Mouse (Mus musculus): Measurements from ENCODE around the gene Emilin2. TPM values are rescaled to one million over a fixed set of nuclear protein-coding genes. Genes with fewer than 3 reads are reported as not detected.

Emilin2 gene
- polyA plus RNA-seq (2012; rRNA removed; ENCODE audit: low replicate concordance): 35.6 and 43.5 TPM in 2 replicates

GRCm38 (mm10) chr17:71311340-71312171 is at the start of gene Emilin2:
Gene Emilin2 (minus strand): TSS chr17:71311978.

Other genes starting within 250 kb of the Emilin2 start
- gene Lpin2, start 129.4 kb downstream of the Emilin2 start, polyA plus RNA-seq (2012; rRNA removed; ENCODE audit: low replicate concordance): 5.2 and 12.0 TPM in 2 replicates
- 0.23 and 0.71 TPM in 2 replicates for gene Gm4707, start 147.9 kb upstream of the Emilin2 start, polyA plus RNA-seq (2012; rRNA removed; ENCODE audit: low replicate concordance)
- gene Smchd1, start 163.4 kb upstream of the Emilin2 start, polyA plus RNA-seq (2012; rRNA removed; ENCODE audit: low replicate concordance): 8.6 and 16.6 TPM in 2 replicates
- gene Ndc80, start 214.9 kb upstream of the Emilin2 start, polyA plus RNA-seq (2012; rRNA removed; ENCODE audit: low replicate concordance): 0.11 and 0.62 TPM in 2 replicates
- not detected in 2 replicates for gene Spdya, start 240.1 kb upstream of the Emilin2 start, polyA plus RNA-seq (2012; rRNA removed; ENCODE audit: low replicate concordance)